Mouse (Mus musculus) heart, postnatal 10 days (tissue): ENCODE measurements at regions not wholly inside any gene's neighbourhood (a gene's known extent, or its start where the extent isn't known, plus 50 kb on each side); places are given as distances from the start of the nearest gene placed in this dataset.
A peak's percentile ranks its signal among the peaks of the same experiment; 100 is the strongest.

Source experiments
- DNase-seq, 2 experiments: peaks; one replicate each; pipeline ENCODE4 v3.0.0; 2021
- intact Hi-C: fragments of 180-260 bp; cut with DNase I; formaldehyde crosslinking; loops from one replicate; pipeline ENCODE4 v1.15.1; 2025

- no peak for DNase-seq
- intact Hi-C loops: no loop called here
Observed at GRCm38 (mm10) chr10:16438414-16438813, 1284.6 kb upstream of the Cited2 start.

DNA sequence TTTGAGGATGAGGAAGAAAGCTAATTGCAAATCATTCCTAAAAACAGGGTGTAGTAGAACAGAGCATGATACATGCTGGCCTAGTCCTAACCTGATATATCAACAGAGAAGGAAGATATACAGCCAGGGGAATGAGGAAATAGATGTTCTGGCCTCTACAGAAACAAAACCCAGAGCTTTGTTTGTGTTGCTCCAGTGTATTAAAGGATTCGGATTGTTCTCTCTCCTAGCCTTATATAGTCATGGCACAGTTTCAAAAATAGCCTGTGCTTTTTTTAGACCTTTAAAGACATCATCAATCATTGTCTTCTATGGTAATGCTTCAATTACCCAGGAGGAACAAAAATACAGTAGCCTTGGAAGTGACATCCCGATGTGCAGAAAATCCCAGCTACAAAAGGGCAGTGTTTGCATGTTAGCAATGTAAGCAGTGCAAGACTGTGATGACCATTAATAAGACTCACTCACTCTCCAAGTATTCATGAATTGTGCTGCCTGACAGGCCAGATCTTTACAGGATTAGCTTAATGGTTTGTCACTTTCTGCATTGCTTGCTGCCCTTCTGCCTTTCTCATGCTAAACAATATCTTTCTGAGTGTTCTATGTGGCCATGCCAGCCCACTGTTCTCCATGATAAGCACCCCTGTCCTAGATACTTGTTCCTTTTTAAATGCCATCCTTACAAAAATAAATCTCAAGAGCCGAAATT is 1281.9 kb upstream of the Cited2 start:
- DNase-seq: peak; percentile 3 to 5
- intact Hi-C loops: no loop called here

- no peak for DNase-seq
- intact Hi-C loops: no loop called here
Observed at GRCm38 (mm10) chr10:16441661-16442072, 1281.4 kb upstream of the Cited2 start.

- no peak for DNase-seq
- intact Hi-C loops: no loop called here
Observed at GRCm38 (mm10) chr10:16443901-16444300, 1279.1 kb upstream of the Cited2 start.

- DNase-seq: no peak
- intact Hi-C loops: no loop called here
Observed at GRCm38 (mm10) chr10:16467935-16468334, 1255.1 kb upstream of the Cited2 start.

GRCm38 (mm10) chr10:16469711-16470110 is 1253.3 kb upstream of the Cited2 start:
- intact Hi-C loops: no loop called here
- DNase-seq: no peak

GRCm38 (mm10) chr10:16473952-16474521 is 1249.0 kb upstream of the Cited2 start:
- intact Hi-C loops: no loop called here
- no peak for DNase-seq

GRCm38 (mm10) chr10:16498580-16498979 is 1224.4 kb upstream of the Cited2 start:
- intact Hi-C loops: no loop called here
- DNase-seq: no peak

DNA sequence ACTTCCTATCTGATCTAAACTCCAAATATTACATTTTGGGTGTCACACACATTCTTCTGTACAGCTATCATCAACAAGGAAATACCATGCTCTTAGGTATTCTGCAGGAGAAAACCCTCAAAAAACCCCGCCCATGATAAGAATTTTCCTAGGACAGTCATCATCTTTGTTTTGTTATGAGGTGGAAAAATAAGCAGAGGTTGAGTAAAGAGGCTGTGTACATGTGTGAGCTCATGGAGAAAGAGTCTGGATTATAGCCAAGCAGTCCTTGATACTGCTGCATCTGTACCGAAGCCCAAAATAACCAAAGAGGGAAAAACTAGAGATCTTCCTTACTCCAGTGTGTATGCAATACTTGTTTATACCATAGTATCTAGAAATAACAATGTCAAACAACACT is 1215.3 kb upstream of the Cited2 start:
- intact Hi-C loops: no loop called here
- peak; percentile 11 to 24 for DNase-seq

DNA sequence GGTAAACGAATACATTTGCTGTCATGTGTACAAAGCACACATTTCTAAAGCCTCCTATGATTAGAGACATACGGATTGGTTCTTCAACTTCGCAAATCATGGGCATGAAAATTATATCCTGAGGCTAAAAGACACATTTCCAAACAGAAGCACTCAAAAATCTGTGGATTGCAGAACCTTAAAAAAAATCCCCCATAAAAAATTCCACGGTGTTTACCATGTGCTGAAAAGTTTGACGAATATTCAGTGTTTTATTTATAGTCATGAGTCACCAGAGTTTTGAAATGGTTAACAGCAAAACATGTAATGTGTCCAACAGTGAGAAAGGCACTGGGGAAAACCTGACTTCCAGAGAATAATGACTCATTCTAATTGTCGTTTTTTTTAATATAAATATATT is 1214.9 kb upstream of the Cited2 start:
- intact Hi-C loops: no loop called here
- DNase-seq: peak in 1 of 2 experiments; percentile 4

GRCm38 (mm10) chr10:16514656-16515055 is 1208.4 kb upstream of the Cited2 start:
- DNase-seq: no peak
- intact Hi-C loops: no loop called here

GRCm38 (mm10) chr10:16521895-16522294 is 1201.1 kb upstream of the Cited2 start:
- intact Hi-C loops: no loop called here

DNA sequence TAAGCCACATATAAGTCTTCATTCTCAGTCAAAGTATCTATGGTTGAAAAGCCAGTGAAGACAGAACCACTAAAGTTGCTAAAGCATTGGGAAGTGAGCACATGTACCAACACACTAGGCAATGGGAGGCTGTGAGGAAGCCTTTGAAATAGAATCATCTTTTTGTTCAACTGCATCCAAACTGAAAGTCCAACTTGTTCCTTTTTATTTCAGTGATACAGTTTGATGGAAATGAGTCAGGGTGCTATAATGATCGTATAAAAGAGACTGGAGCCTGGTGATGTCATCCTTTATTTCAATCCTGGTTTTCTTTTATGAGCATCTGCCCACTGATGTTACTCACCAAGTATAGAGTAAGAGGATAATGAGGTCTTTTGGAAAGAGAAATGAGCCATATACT is 1198.9 kb upstream of the Cited2 start:
- intact Hi-C loops: no loop called here
- DNase-seq: no peak

More at GRCm38 (mm10) chr10:16521895-16522294, 1201.1 kb upstream of the Cited2 start:
- DNase-seq: no peak

GRCm38 (mm10) chr10:16527693-16528092 is 1195.3 kb upstream of the Cited2 start:
- no peak for DNase-seq
- intact Hi-C loops: no loop called here

DNA sequence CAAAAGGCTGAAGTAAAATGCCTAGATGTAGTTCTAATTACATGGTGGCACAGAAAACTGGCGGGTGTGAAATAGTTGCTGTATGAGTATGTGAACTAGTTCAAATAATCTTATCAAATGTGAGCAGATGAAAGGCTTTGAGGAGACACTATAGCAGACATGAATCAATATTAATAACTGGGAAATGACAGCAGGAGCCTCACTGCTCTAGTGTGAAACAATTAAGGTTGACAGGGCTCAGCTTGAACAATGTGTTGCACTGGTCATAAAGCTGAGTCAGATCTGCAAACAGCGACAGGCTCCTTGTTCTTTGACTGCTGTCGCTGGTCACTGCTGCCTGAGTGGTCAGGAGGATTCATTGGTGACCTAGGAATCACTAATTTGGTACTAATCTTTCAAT is 1185.4 kb upstream of the Cited2 start:
- intact Hi-C loops: no loop called here
- DNase-seq: no peak

DNA sequence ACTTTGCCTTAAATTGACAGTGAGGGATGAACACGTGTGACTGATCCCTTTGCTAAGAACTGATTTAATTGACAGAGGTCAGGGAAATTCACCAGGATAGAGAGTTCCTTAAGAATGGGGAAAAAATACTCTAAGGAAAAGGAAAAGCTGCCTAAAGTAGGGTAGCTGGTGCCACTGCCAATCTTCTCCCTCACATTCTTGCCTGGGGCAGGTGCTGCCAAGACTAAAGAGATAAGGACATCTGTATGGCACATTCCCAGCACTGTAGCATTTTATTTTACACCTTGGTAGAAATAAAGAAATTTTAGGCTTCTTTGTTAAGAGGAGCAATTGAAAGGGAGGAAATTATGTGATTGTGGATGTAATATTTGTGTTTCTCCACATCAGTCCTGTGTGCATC is 1184.6 kb upstream of the Cited2 start:
- intact Hi-C loops: no loop called here
- DNase-seq: no peak

DNA sequence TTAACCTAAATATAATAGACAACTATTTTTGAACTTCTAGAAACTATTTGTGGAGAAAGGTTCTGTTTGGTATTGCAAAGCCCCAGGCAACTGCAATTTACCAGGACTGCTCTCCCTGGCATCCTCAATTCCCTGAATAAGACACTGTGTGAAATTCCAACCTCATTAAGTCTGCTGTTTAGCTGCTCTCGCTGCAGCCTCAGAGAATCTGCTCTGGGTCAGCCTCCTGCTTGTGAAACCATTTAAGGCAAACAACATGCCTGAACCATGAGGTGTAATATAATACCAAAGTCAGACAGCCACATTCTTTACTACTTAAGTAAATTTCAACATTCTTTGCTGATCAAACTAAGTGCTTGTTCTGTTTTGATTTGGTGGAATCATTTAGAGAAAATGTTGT is 1177.6 kb upstream of the Cited2 start:
- peak; percentile 14 to 20 for DNase-seq

DNA sequence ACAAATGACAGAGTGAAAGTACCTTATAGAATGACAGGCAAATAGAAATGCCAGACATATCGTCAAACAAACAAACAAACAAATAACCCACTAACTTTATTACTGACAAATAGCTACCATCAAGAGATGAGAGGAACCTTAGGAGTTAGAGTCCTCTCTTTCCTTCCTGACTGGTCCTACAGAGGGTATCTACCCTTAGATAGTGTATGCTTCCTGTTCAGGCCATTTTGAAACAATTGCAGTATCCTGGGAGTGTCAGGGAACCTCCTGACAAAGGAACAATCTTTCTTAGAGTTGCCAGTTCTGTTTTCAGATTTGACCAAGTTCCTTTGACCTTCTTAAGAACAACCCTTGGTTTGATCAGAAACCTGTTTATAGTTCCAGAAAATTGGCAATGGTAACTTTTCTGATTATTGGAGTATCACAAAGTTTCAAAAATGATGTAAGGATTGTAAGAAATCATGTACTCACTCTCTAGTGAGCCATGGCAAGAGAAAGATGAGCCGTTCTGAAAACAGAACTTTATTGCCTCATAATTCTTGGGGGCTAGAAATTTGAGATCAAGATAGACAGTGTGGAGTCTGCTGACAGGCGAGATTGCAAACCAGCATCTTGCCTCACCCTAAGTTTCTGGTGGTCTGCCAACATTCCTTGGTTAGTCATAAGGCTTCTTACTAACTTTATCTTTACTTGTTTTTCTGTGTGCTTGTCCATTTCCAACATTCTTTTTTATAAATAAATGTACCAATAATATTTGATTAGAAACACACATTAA is 1170.0 kb upstream of the Cited2 start:
- intact Hi-C loops: no loop called here
- DNase-seq: peak; percentile 21 to 35

More for the DNA sequence above, 1177.6 kb upstream of the Cited2 start:
- intact Hi-C loops: no loop called here

GRCm38 (mm10) chr10:16574568-16574967 is 1148.5 kb upstream of the Cited2 start:
- intact Hi-C loops: no loop called here
- DNase-seq: no peak

DNA sequence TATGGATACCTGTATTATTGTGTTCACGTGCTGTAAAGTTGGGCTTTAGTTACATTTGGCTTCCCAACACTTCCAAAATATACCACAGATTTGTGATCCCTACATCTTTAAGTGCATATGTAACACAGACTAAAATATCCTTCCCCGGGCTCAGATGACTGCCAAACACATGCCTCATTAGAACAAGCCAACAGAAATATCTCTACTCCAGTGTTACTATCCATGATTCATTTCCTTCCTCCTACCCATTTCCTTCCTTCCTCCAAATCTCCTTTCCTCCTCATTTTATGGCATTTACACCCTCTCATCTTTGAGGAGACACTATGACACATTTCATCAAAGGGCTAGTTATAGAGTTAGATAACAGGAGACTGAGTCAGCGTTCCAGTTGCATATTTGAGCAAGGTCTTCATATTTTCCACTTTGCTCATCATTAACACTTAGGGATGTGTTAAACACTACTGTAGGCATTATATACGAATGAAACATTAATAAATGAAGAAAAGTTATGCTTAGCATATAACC is 1144.4 kb upstream of the Cited2 start:
- intact Hi-C loops: no loop called here

GRCm38 (mm10) chr10:16580200-16580599 is 1142.8 kb upstream of the Cited2 start:
- no peak for DNase-seq
- intact Hi-C loops: no loop called here

More for the DNA sequence above, 1144.4 kb upstream of the Cited2 start:
- peak in 1 of 2 experiments; percentile 18 for DNase-seq
